Mouse (Mus musculus): ENCODE measurements around the gene Hdac9. TPM values are rescaled to one million over a fixed set of nuclear protein-coding genes. Genes with fewer than 3 reads are reported as not detected.

Gene Hdac9
- polyA plus RNA-seq, 1 experiment from 2014 or later = 9.1 TPM

- ATAC-seq (ENCODE audit: low FRiP score) = no peak
Observed at GRCm38 (mm10) chr12:34284396-34284795, 632.5 kb downstream of the Hdac9 start.

GRCm38 (mm10) chr12:34278822-34279221, 638.1 kb downstream of the Hdac9 start:
- Histone ChIP-seq H3K27ac (no peak overlapping the region), H3K4me2 (replicated peaks) (no peak overlapping the region), H3K4me3 (no peak overlapping the region), H3K4me1 (no peaks in the 10 kb centered on the region), H3K36me3 (no peaks in the 10 kb centered on the region), H3K9ac (no peak overlapping the region), H3K9me3 (replicated peaks) (no peaks in the 10 kb centered on the region), H3K27me3 (no peaks in the 10 kb centered on the region)
- no peak for ATAC-seq (ENCODE audit: low FRiP score)
- 85% methylated on average over 12 of the region's 12 CpGs for WGBS

More at GRCm38 (mm10) chr12:34284396-34284795, 632.5 kb downstream of the Hdac9 start:
- WGBS = 97% methylated on average over 3 of the region's 3 CpGs
- no peak overlapping the region for H3K4me3 ChIP-seq
- no peak overlapping the region for H3K4me2 ChIP-seq (replicated peaks)
- no peaks in the 10 kb centered on the region for H3K36me3 ChIP-seq
- H3K9me3 ChIP-seq (replicated peaks) = no peaks in the 10 kb centered on the region
- no peak overlapping the region for H3K9ac ChIP-seq
- H3K27ac ChIP-seq = no peak overlapping the region
- no peaks in the 10 kb centered on the region for H3K4me1 ChIP-seq
- H3K27me3 ChIP-seq = no peaks in the 10 kb centered on the region

- no peaks in the 10 kb centered on the region for H3K36me3 ChIP-seq
- H3K9me3 ChIP-seq (replicated peaks) = no peaks in the 10 kb centered on the region
- H3K27me3 ChIP-seq = no peaks in the 10 kb centered on the region
- no peaks in the 10 kb centered on the region for H3K4me1 ChIP-seq
- H3K4me3 ChIP-seq = no peak overlapping the region
- no peak for ATAC-seq (ENCODE audit: low FRiP score)
- H3K9ac ChIP-seq = no peak overlapping the region
- H3K4me2 ChIP-seq (replicated peaks) = no peak overlapping the region
- 71% methylated on average over 1 of the region's 1 CpGs for WGBS
- no peak overlapping the region for H3K27ac ChIP-seq
Observed at GRCm38 (mm10) chr12:34273816-34274215, 643.1 kb downstream of the Hdac9 start.

- Histone ChIP-seq H3K27ac (no peak overlapping the region), H3K9me3 (replicated peaks) (no peaks in the 10 kb centered on the region), H3K9ac (no peak overlapping the region), H3K4me1 (no peaks in the 10 kb centered on the region), H3K4me3 (no peak overlapping the region), H3K27me3 (no peaks in the 10 kb centered on the region), H3K4me2 (replicated peaks) (no peak overlapping the region), H3K36me3 (no peaks in the 10 kb centered on the region)
- WGBS = 76% methylated on average over 6 of the region's 6 CpGs
- no peak for ATAC-seq (ENCODE audit: low FRiP score)
Observed at GRCm38 (mm10) chr12:34270096-34270495, 646.8 kb downstream of the Hdac9 start.

GRCm38 (mm10) chr12:34269472-34270040, 647.3 kb downstream of the Hdac9 start:
- WGBS = 72% methylated on average over 13 of the region's 13 CpGs
- H3K27ac ChIP-seq = no peak overlapping the region
- H3K9me3 ChIP-seq (replicated peaks) = no peaks in the 10 kb centered on the region
- H3K27me3 ChIP-seq = no peaks in the 10 kb centered on the region
- H3K36me3 ChIP-seq = no peaks in the 10 kb centered on the region
- no peak overlapping the region for H3K4me3 ChIP-seq
- ATAC-seq (ENCODE audit: low FRiP score) = no peak
- H3K4me2 ChIP-seq (replicated peaks) = no peak overlapping the region
- H3K4me1 ChIP-seq = no peaks in the 10 kb centered on the region
- H3K9ac ChIP-seq = no peak overlapping the region

GRCm38 (mm10) chr12:34259651-34260050, 657.2 kb downstream of the Hdac9 start:
- Histone ChIP-seq H3K9ac (no peak overlapping the region), H3K4me1 (no peaks in the 10 kb centered on the region), H3K36me3 (no peaks in the 10 kb centered on the region), H3K27ac (no peak overlapping the region), H3K9me3 (replicated peaks) (no peaks in the 10 kb centered on the region), H3K4me2 (replicated peaks) (no peak overlapping the region), H3K4me3 (no peak overlapping the region), H3K27me3 (no peaks in the 10 kb centered on the region)
- no peak for ATAC-seq (ENCODE audit: low FRiP score)
- 90% methylated on average over 4 of the region's 4 CpGs for WGBS

- no peak overlapping the region for H3K9ac ChIP-seq
- no peaks in the 10 kb centered on the region for H3K27me3 ChIP-seq
- no peak overlapping the region for H3K4me3 ChIP-seq
- H3K9me3 ChIP-seq (replicated peaks) = no peaks in the 10 kb centered on the region
- WGBS = 89% methylated on average over 1 of the region's 1 CpGs
- H3K4me1 ChIP-seq = no peaks in the 10 kb centered on the region
- H3K4me2 ChIP-seq (replicated peaks) = no peak overlapping the region
- no peak overlapping the region for H3K27ac ChIP-seq
- H3K36me3 ChIP-seq = no peaks in the 10 kb centered on the region
- ATAC-seq (ENCODE audit: low FRiP score) = no peak
Observed at GRCm38 (mm10) chr12:34249160-34249559, 667.7 kb downstream of the Hdac9 start.

GRCm38 (mm10) chr12:34248193-34249121, 668.4 kb downstream of the Hdac9 start:
- Histone ChIP-seq H3K27ac (no peak overlapping the region), H3K4me1 (no peaks in the 10 kb centered on the region), H3K4me2 (replicated peaks) (no peak overlapping the region), H3K36me3 (no peaks in the 10 kb centered on the region), H3K9me3 (replicated peaks) (no peaks in the 10 kb centered on the region), H3K27me3 (no peaks in the 10 kb centered on the region), H3K4me3 (no peak overlapping the region), H3K9ac (no peak overlapping the region)
- 74% methylated on average over 18 of the region's 18 CpGs for WGBS
- ATAC-seq (ENCODE audit: low FRiP score) = no peak

GRCm38 (mm10) chr12:34238796-34239195, 678.1 kb downstream of the Hdac9 start:
- H3K9ac ChIP-seq = no peak overlapping the region
- H3K9me3 ChIP-seq (replicated peaks) = no peaks in the 10 kb centered on the region
- WGBS = 88% methylated on average over 3 of the region's 3 CpGs
- H3K36me3 ChIP-seq = no peaks in the 10 kb centered on the region
- H3K27ac ChIP-seq = no peak overlapping the region
- no peaks in the 10 kb centered on the region for H3K4me1 ChIP-seq
- no peak for ATAC-seq (ENCODE audit: low FRiP score)
- no peak overlapping the region for H3K4me2 ChIP-seq (replicated peaks)
- H3K27me3 ChIP-seq = no peaks in the 10 kb centered on the region
- H3K4me3 ChIP-seq = no peak overlapping the region

- WGBS = 75% methylated on average over 4 of the region's 4 CpGs
- H3K4me3 ChIP-seq = no peak overlapping the region
- ATAC-seq (ENCODE audit: low FRiP score) = no peak
Observed at GRCm38 (mm10) chr12:34231621-34232150, 685.2 kb downstream of the Hdac9 start.

GRCm38 (mm10) chr12:34224505-34224904, 692.4 kb downstream of the Hdac9 start:
- Histone ChIP-seq H3K4me1 (peaks cover 7% of the 10 kb centered on the region), H3K4me2 (replicated peaks) (no peak overlapping the region), H3K36me3 (no peaks in the 10 kb centered on the region), H3K9me3 (replicated peaks) (no peaks in the 10 kb centered on the region), H3K4me3 (no peak overlapping the region), H3K27ac (no peak overlapping the region), H3K9ac (no peak overlapping the region), H3K27me3 (no peaks in the 10 kb centered on the region)
- WGBS = 55% methylated on average over 2 of the region's 2 CpGs
- no peak for ATAC-seq (ENCODE audit: low FRiP score)

More at GRCm38 (mm10) chr12:34231621-34232150, 685.2 kb downstream of the Hdac9 start:
- Histone ChIP-seq H3K9me3 (replicated peaks) (no peaks in the 10 kb centered on the region), H3K27me3 (no peaks in the 10 kb centered on the region), H3K4me1 (no peaks in the 10 kb centered on the region), H3K9ac (no peak overlapping the region), H3K27ac (no peak overlapping the region), H3K4me2 (replicated peaks) (no peak overlapping the region), H3K36me3 (no peaks in the 10 kb centered on the region)

GRCm38 (mm10) chr12:34221014-34221413, 695.9 kb downstream of the Hdac9 start:
- no peak overlapping the region for H3K4me2 ChIP-seq (replicated peaks)
- H3K27me3 ChIP-seq = no peaks in the 10 kb centered on the region
- no peak overlapping the region for H3K27ac ChIP-seq
- ATAC-seq (ENCODE audit: low FRiP score) = no peak
- WGBS = 67% methylated on average over 9 of the region's 9 CpGs
- no peak overlapping the region for H3K4me3 ChIP-seq
- H3K4me1 ChIP-seq = peaks cover 7% of the 10 kb centered on the region
- H3K9me3 ChIP-seq (replicated peaks) = no peaks in the 10 kb centered on the region
- H3K36me3 ChIP-seq = no peaks in the 10 kb centered on the region
- no peak overlapping the region for H3K9ac ChIP-seq
